Mouse (Mus musculus) kidney, embryonic 14.5 days (tissue): ENCODE measurements around the gene Cdkn2b. TPM values are rescaled to one million over a fixed set of nuclear protein-coding genes. Genes with fewer than 3 reads are reported as not detected.

ENCODE experiments used
- ATAC-seq: fragments of 200-750 bp; cut with Nextera tagmentation; 2 replicates; pipeline ENCODE4 v1.8.0; 2017; ENCODE audit warnings: moderate number of reproducible peaks, mild to moderate bottlenecking, moderate TSS enrichment, moderate library complexity; ENCODE audit not compliant: low FRiP score, low TSS enrichment
- H3K27ac ChIP-seq: fragments of 300-500 bp; sonication (generic); 2 replicates; pipeline ENCODE4 v1.5.1; 2014; ENCODE audit warnings: low read depth, mild to moderate bottlenecking, low read length, moderate library complexity, mixed read lengths
- H3K27me3 ChIP-seq: fragments of 300-500 bp; sonication (generic); 2 replicates; pipeline ENCODE4 v1.6.1; 2014; ENCODE audit warnings: mild to moderate bottlenecking, low read length; ENCODE audit not compliant: control insufficient read depth, insufficient read depth
- H3K36me3 ChIP-seq: fragments of 300-500 bp; sonication (generic); 2 replicates; pipeline ENCODE4 v1.6.1; 2014; ENCODE audit warnings: low read length, mixed read lengths; ENCODE audit not compliant: control insufficient read depth, insufficient read depth
- H3K4me1 ChIP-seq: fragments of 300-500 bp; sonication (generic); 2 replicates; pipeline ENCODE4 v1.6.1; 2014; ENCODE audit warnings: low read length, mixed read lengths; ENCODE audit not compliant: control insufficient read depth, insufficient read depth
- H3K4me2 ChIP-seq: fragments of 300-500 bp; sonication (generic); replicated peaks from 2 replicates; pipeline ENCODE4 v1.6.1; 2014; ENCODE audit warnings: low read depth, mild to moderate bottlenecking, low read length
- H3K4me3 ChIP-seq: fragments of 300-500 bp; sonication (generic); 2 replicates; pipeline ENCODE4 v1.5.1; 2014; ENCODE audit warnings: mild to moderate bottlenecking, low read length
- H3K9ac ChIP-seq: fragments of 300-500 bp; sonication (generic); 2 replicates; pipeline ENCODE4 v1.6.1; 2014; ENCODE audit warnings: low read depth, mild to moderate bottlenecking, low read length, moderate library complexity
- H3K9me3 ChIP-seq: fragments of 300-500 bp; sonication (generic); 2 replicates; pipeline ENCODE4 v1.6.1; 2016; ENCODE audit warnings: low read length; ENCODE audit not compliant: control insufficient read depth
- WGBS: fragments of 180-500 bp; shearing (Covaris S2); extraction: QIAGEN DNeasy Blood & Tissue Kit; methylation state at CpG from one replicate; pipeline ENCODE4 v1.1.7; 2014; 5-methylcytosine and 5-hydroxymethylcytosine counted together
- polyA plus RNA-seq: library from polyadenylated mRNA; unstranded; fragments of >200 nt; fragmentation: Nextera tagmentation; extraction: Ambion mirVana; gene quantifications from 2 replicates; pipeline ENCODE4 v1.2.1, GENCODE M21; 2014

Gene Cdkn2b
- polyA plus RNA-seq, 1 experiment from 2014 or later: 0.55 TPM

DNA sequence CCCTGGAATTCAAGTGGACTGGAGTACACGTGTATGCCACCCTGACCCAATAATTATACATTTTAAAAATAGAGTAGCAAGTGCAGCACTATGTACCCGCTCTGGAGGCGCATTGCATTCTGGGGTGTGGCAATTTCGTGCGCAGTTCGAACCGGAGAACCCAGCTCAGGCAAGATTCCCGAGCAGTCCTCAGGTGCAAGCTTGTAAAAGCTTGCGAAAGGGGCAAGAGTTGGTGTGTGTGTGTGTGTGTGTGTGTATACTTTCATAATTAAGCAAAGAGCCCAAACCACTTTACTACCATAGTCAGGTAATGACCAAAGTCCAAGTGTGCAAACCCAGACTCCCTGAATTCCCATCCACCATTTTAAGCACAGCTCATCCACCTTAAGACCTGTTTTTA, 37.3 kb downstream of the Cdkn2b start:
- under 1% methylated on average over 9 of the region's 9 CpGs for WGBS
- ATAC-seq: peak; percentile 28; the same call in 1 of the 2 replicates
- no peak overlapping the region for H3K4me3 ChIP-seq
- no peak overlapping the region for H3K4me2 ChIP-seq
- no peak overlapping the region for H3K9ac ChIP-seq
- no peak overlapping the region for H3K27ac ChIP-seq
- peaks cover 88% of the 10 kb centered on the region for H3K27me3 ChIP-seq
- H3K36me3 ChIP-seq: no peaks in the 10 kb centered on the region
- no peaks in the 10 kb centered on the region for H3K9me3 ChIP-seq
- H3K4me1 ChIP-seq: no peaks in the 10 kb centered on the region

DNA sequence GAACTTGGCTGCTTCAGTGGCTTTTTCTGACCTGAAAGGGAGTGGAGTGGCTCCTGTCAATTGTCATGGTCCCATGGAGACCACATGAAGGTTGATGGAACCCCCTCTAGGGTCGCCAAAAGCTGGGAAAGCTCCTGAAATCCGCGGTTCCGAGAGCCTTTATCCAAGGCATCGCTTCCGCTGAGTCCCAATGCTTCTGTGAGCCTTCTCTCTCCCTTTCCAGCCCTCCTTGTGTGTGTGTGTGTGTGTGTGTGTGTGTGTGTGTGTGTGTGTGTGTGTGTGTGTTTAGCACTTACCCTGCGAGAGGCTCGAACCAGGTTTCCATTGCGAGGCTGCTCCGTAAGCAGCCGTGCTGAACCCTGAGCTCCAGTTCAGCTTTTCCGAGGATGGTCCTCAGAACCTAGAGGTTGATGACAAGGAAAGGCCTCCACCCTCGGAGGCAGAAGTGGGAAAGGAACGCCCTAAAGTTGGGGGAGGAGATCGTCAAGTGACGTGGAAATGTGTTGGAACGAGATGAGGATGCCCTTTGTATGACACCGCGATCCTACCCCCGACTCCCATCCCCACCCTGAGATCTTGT, 37.8 kb downstream of the Cdkn2b start:
- no peak overlapping the region for H3K27ac ChIP-seq
- WGBS: 1% methylated on average over 20 of the region's 20 CpGs
- H3K9me3 ChIP-seq: no peaks in the 10 kb centered on the region
- peaks cover 85% of the 10 kb centered on the region for H3K27me3 ChIP-seq
- H3K4me1 ChIP-seq: no peaks in the 10 kb centered on the region
- ATAC-seq: peak; percentile 41; the same call in 1 of the 2 replicates
- no peak overlapping the region for H3K9ac ChIP-seq
- no peak overlapping the region for H3K4me3 ChIP-seq
- no peaks in the 10 kb centered on the region for H3K36me3 ChIP-seq
- H3K4me2 ChIP-seq: no peak overlapping the region

DNA sequence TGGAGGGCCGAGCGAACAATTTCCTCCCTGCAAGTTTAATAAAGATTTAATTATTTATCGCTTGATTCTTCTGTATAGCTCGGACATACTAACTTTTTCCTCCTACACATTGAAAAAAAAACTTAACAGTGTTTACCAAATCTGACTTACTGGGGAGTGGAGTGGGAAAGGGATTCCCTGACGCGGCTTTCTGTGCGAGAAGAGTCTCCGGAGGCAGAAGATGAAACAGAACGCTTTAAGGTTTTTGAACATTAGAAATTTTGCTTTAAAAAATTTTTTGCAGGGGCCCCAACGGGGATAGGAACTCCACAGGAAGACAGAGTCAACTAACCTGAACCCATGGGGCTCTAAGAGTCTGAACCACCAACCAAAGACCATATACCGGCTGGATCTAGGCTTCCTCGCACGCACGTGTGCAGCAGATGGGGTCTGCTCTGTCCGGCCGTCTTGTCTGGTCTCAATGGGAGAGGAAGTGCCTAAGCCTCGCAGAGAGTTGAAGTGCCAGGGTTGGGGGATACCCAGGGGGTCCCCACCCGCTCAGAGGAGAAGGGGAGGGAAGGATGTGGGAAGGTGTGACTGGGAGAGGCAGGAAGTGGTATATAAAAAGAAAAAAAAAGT, 38.6 kb downstream of the Cdkn2b start:
- 3% methylated on average over 18 of the region's 18 CpGs for WGBS
- ATAC-seq: 0 out of 2 replicates have a peak, but pooled peaks have one; percentile 47

DNA sequence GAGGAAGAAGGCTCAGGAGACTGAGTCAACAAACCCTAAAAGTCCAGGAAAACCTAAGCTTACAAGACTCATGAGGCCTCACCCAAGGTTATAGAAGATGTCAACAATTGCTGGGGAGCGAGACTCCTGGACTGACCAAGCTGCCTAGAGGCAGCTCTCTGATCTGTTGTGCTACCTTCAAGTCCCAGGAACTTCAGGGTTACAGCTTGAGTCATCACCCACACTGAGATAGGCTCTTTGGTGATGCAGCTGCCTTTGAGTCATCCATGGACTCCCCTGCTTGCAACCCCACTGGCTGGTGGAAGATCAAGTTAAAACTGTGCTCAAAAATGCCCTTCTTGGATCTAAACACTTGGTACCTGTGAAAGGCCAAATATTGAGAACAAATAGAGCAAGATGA, 53.1 kb downstream of the Cdkn2b start:
- no peaks in the 10 kb centered on the region for H3K4me1 ChIP-seq
- 73% methylated on average over 1 of the region's 1 CpGs for WGBS
- no peaks in the 10 kb centered on the region for H3K36me3 ChIP-seq
- no peak overlapping the region for H3K4me2 ChIP-seq
- H3K4me3 ChIP-seq: no peak overlapping the region
- ATAC-seq: no peak
- no peak overlapping the region for H3K27ac ChIP-seq
- no peak overlapping the region for H3K9ac ChIP-seq
- H3K27me3 ChIP-seq: no peaks in the 10 kb centered on the region
- H3K9me3 ChIP-seq: no peaks in the 10 kb centered on the region

More for the DNA sequence above, 38.6 kb downstream of the Cdkn2b start:
- no peak overlapping the region for H3K27ac ChIP-seq
- H3K4me1 ChIP-seq: no peaks in the 10 kb centered on the region
- no peaks in the 10 kb centered on the region for H3K36me3 ChIP-seq
- no peak overlapping the region for H3K4me2 ChIP-seq
- H3K9ac ChIP-seq: no peak overlapping the region
- H3K9me3 ChIP-seq: no peaks in the 10 kb centered on the region
- H3K4me3 ChIP-seq: no peak overlapping the region
- H3K27me3 ChIP-seq: peaks cover 80% of the 10 kb centered on the region

Other genes starting within 250 kb of the Cdkn2b start
- 63.9 and 91.2 TPM in 2 replicates for gene Mtap, start 173.9 kb downstream of the Cdkn2b start, polyA plus RNA-seq
- gene Cdkn2a, start 16.4 kb downstream of the Cdkn2b start, polyA plus RNA-seq: not detected in 2 replicates